Mouse (Mus musculus): ENCODE measurements around the gene Arhgef33. TPM values are rescaled to one million over a fixed set of nuclear protein-coding genes. Genes with fewer than 3 reads are reported as not detected.

The Arhgef33 gene
- total RNA-seq, 2 experiments from 2014 or later = 3.1 to 3.9 TPM

- intact Hi-C loops (cut with DNase I) = no loop called here
- DNase-seq (ENCODE audit: extremely low spot score in 1 of 2, low spot score in 2 of 2) = peak in 1 of 2 experiments; percentile 36
Measured at GRCm38 (mm10) chr17:80426171-80426570, 119.0 kb downstream of the Arhgef33 start.

GRCm38 (mm10) chr17:80426901-80427300, 119.7 kb downstream of the Arhgef33 start:
- DNase-seq (ENCODE audit: extremely low spot score in 1 of 2, low spot score in 2 of 2) = peak in 1 of 2 experiments; percentile 26
- intact Hi-C loops (cut with DNase I) = no loop called here

GRCm38 (mm10) chr17:80427966-80428365, 120.8 kb downstream of the Arhgef33 start:
- DNase-seq (ENCODE audit: extremely low spot score in 1 of 2, low spot score in 2 of 2) = peak in 1 of 2 experiments; percentile 48
- intact Hi-C loops (cut with DNase I) = no loop called here

- intact Hi-C loops (cut with DNase I) = no loop called here
- DNase-seq (ENCODE audit: extremely low spot score in 1 of 2, low spot score in 2 of 2) = no peak
Measured at GRCm38 (mm10) chr17:80431997-80432396, 124.8 kb downstream of the Arhgef33 start.

GRCm38 (mm10) chr17:80434430-80434829, 127.2 kb downstream of the Arhgef33 start:
- DNase-seq (ENCODE audit: extremely low spot score in 1 of 2, low spot score in 2 of 2) = peak in 1 of 2 experiments; percentile 38

GRCm38 (mm10) chr17:80435680-80436079, 128.5 kb downstream of the Arhgef33 start:
- intact Hi-C loops (cut with DNase I) = no loop called here
- no peak for DNase-seq (ENCODE audit: extremely low spot score in 1 of 2, low spot score in 2 of 2)

More at GRCm38 (mm10) chr17:80434430-80434829, 127.2 kb downstream of the Arhgef33 start:
- intact Hi-C loops (cut with DNase I) = no loop called here

GRCm38 (mm10) chr17:80445433-80445832, 138.2 kb downstream of the Arhgef33 start:
- DNase-seq (ENCODE audit: extremely low spot score in 1 of 2, low spot score in 2 of 2) = no peak
- intact Hi-C loops (cut with DNase I) = no loop called here

- intact Hi-C loops (cut with DNase I) = no loop called here
- no peak for DNase-seq (ENCODE audit: extremely low spot score in 1 of 2, low spot score in 2 of 2)
Measured at GRCm38 (mm10) chr17:80446470-80446869, 139.3 kb downstream of the Arhgef33 start.

Other genes with a start within 250 kb of the Arhgef33 start
- 10 to 100 TPM; 62.6 to 67.3 TPM for gene Hnrnpll, start 245.1 kb upstream of the Arhgef33 start, total RNA-seq (2021)
- 1 to 10 TPM; 1.7 to 2.4 TPM for gene Galm, start 179.9 kb upstream of the Arhgef33 start, total RNA-seq (2021)
- gene Srsf7, start 100.1 kb upstream of the Arhgef33 start, total RNA-seq (2021) = 100 to 1,000 TPM; 108 to 120 TPM
- gene Ttc39d, start 99.9 kb upstream of the Arhgef33 start, total RNA-seq (2021) = under 1 TPM; 0.17 to 0.18 TPM
- gene Gemin6, start 83.0 kb upstream of the Arhgef33 start, total RNA-seq (2021) = 1 to 10 TPM; 5.8 to 6.6 TPM
- gene Morn2, start 17.2 kb upstream of the Arhgef33 start, total RNA-seq (2021) = 10 to 100 TPM; 18.9 to 19.1 TPM
- 10 to 100 TPM; 60.2 to 63.8 TPM for gene Dhx57, start 16.9 kb upstream of the Arhgef33 start, total RNA-seq (2021)
- gene Gm10190, start 66.1 kb downstream of the Arhgef33 start, total RNA-seq (2021) = 1 to 10 TPM; 4.8 to 5.1 TPM
- gene Sos1, start 173.0 kb downstream of the Arhgef33 start, total RNA-seq (2021) = 10 to 100 TPM; 34.0 to 35.6 TPM